Mouse (Mus musculus) ES-E14 (cell line): ENCODE results near the gene Trim56. TPM values are rescaled to one million over a fixed set of nuclear protein-coding genes. Genes with fewer than 3 reads are reported as not detected.
"Not testable (repeated sequence)": the region's sequence is repeated elsewhere in the genome, so short reads cannot be mapped to it uniquely, and the experiment has no call there.

Source experiments
- DNase-seq: peaks from one replicate; pipeline ENCODE4 v3.0.0-alpha.2; 2013; ENCODE audit warnings: low read depth, low spot score
- H3K27ac ChIP-seq: 2 replicates; pipeline ENCODE4 v1.5.1; 2012; ENCODE audit warnings: low read depth, mild to moderate bottlenecking, low read length, moderate library complexity, mixed read lengths; ENCODE audit not compliant: poor library complexity, insufficient read depth, severe bottlenecking
- H3K36me3 ChIP-seq: 2 replicates; pipeline ENCODE4 v1.6.1; 2012; ENCODE audit warnings: mild to moderate bottlenecking, low read length, moderate library complexity, mixed read lengths; ENCODE audit not compliant: control insufficient read depth, poor library complexity, insufficient read depth, severe bottlenecking
- H3K4me1 ChIP-seq, 2 experiments: fragments of 150-350 bp in 1 of 2; sonication (generic) in 1 of 2; 2 replicates each; pipeline ENCODE4 v1.6.1; 2012; ENCODE audit warnings: low read length in 2 of 2, mild to moderate bottlenecking in 1 of 2, mixed read lengths in 1 of 2; ENCODE audit not compliant: control insufficient read depth in 2 of 2, insufficient read depth in 2 of 2, poor library complexity in 1 of 2
- H3K4me3 ChIP-seq, 2 experiments: fragments of 150-350 bp in 1 of 2; sonication (generic) in 1 of 2; 2 replicates each; pipeline ENCODE4 v1.5.1; 2012; ENCODE audit warnings: low read length in 2 of 2, low read depth in 1 of 2, mild to moderate bottlenecking in 1 of 2, mixed read lengths in 1 of 2; ENCODE audit not compliant: insufficient read depth in 1 of 2, poor library complexity in 1 of 2, severe bottlenecking in 1 of 2
- H3K9ac ChIP-seq: 2 replicates; pipeline ENCODE4 v1.6.1; 2012; ENCODE audit warnings: low read depth, mild to moderate bottlenecking, low read length, mixed read lengths; ENCODE audit not compliant: poor library complexity, insufficient read depth, severe bottlenecking
- H3K9me3 ChIP-seq: fragments of 150-350 bp; sonication (generic); 2 replicates; pipeline ENCODE4 v1.6.1; 2012; ENCODE audit warnings: low read depth, mild to moderate bottlenecking, low read length; ENCODE audit not compliant: control insufficient read depth, insufficient read depth
- CHD2 ChIP-seq: IDR thresholded peaks from 2 replicates; pipeline ENCODE4 v1.6.1; 2014; ENCODE audit warnings: mild to moderate bottlenecking, low read depth, low read length, inconsistent platforms
- HCFC1 ChIP-seq: IDR thresholded peaks from 2 replicates; pipeline ENCODE4 v1.6.1; 2012; ENCODE audit warnings: low read length, inconsistent platforms, borderline replicate concordance; ENCODE audit not compliant: insufficient read depth
- MAFK ChIP-seq: IDR thresholded peaks from 2 replicates; pipeline ENCODE4 v1.6.1; 2014; ENCODE audit warnings: mild to moderate bottlenecking, low read depth, low read length, inconsistent platforms; ENCODE audit not compliant: insufficient read depth
- ZC3H11A ChIP-seq: IDR thresholded peaks from 2 replicates; pipeline ENCODE4 v1.6.1; 2012; ENCODE audit warnings: low read depth, mild to moderate bottlenecking, inconsistent platforms, low read length, borderline replicate concordance
- ZNF384 ChIP-seq: IDR thresholded peaks from 2 replicates; pipeline ENCODE4 v1.6.1; 2012; ENCODE audit warnings: low read depth, low read length, inconsistent platforms
- in situ Hi-C, 2 experiments: fragments of 600-800 bp; cut with MboI; formaldehyde crosslinking; loops; one replicate each; pipeline ENCODE4 v1.15.1; 2025; ENCODE audit warnings: low sequenced_read_pairs in 2 of 2, inconsistent platforms in 1 of 2; ENCODE audit not compliant: unreplicated experiment in 2 of 2
- total RNA-seq: library from RNA; depleted of rRNA; stranded (reverse); fragments of 300-350 nt; gene quantifications from 2 replicates; pipeline ENCODE4 v1.2.3, GENCODE M21; 2012

Trim56 gene
- total RNA-seq, 1 experiment, result 5.3 TPM

DNA sequence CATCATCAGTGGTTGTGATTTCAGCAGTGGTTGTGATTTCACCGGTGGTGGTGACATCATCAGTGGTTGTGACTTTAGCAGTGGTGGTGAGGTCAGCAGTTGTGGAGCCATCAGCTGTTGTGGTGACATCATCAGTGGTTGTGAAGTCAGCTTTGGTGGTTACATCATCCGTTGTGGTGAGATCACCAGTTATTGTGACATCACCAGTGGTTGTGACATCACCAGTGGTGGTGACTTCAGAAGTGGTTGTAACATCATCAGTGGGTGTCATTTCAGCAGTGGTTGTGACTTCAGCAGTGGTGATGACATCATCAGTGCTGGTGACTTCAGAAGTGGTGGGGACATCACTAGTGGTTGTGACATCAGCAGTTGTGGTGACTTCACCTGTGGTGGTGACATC, 36.6 kb upstream of the Trim56 start:
- Histone ChIP-seq H3K36me3 (no peaks in the 10 kb centered on the region), H3K27ac (no peak overlapping the region), H3K9ac (no peak overlapping the region), H3K4me3 (no peak overlapping the region), H3K4me1 (no peaks in the 10 kb centered on the region), H3K9me3 (no peaks in the 10 kb centered on the region)
- DNase-seq, result no peak
- in situ Hi-C loops, result no loop called here
- no peak for TF ChIP-seq CHD2
- TF ChIP-seq ZC3H11A, result no peak
- TF ChIP-seq HCFC1, result no peak
- TF ChIP-seq ZNF384, result no peak
- TF ChIP-seq MAFK, result no peak

DNA sequence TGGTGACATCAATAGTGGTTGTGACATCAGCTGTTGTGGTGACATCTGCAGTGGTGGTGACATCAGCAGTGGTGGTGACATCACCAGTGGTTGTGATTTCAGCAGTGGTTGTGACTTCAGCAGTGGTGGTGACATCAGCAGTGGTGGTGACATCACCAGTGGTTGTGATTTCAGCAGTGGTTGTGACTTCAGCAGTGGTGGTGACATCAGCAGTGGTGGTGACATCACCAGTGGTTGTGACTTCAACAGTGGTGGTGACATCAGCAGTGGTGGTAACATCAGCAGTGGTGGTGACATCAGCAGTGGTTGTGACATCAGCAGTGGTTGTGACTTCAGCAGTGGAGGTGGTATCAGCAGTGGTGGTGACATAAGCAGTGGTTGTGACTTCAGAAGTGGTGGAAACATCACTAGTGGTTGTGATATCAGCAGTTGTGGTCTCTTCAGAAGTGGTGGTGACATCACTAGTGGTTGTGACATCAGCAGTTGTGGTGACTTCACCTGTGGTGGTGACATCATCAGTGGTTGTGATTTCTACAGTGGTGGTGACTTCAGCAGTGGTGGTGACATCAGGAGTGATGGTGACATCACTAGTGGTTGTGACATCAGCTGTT, 33.4 kb upstream of the Trim56 start, which contains the start of gene Muc3:
TSS of gene Muc3 (minus strand) at position 51 of the 611 bp plus-strand sequence.
- H3K36me3 ChIP-seq, H3K4me1 ChIP-seq, H3K4me3 ChIP-seq, H3K9ac ChIP-seq, H3K9me3 ChIP-seq, DNase-seq, H3K27ac ChIP-seq, in situ Hi-C loops: not testable (repeated sequence)

DNA sequence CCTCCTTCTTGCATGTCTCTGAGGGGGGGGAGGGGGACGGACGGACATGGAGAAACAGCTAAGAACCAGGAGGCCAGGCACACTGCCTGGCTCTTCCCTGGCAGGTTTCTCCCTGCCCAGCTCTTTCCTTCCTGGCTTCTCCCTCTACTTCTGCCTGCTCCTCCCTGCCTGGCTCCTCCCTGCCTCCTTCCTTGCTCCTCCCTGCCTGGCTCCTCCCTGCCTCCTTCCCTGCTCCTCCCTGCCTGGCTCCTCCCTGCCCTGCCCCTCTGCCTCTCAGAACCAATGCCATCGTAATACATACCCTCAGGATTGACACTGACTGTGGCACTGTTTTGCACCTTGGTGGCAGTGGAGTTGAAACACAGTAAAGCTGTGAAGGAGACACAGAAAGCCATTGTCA, 24.8 kb upstream of the Trim56 start:
- Histone ChIP-seq H3K4me3 (no peak overlapping the region), H3K36me3 (no peaks in the 10 kb centered on the region), H3K9me3 (no peaks in the 10 kb centered on the region), H3K4me1 (peaks cover 0 to 3% of the 10 kb centered on the region in 2 experiments; a peak in 1 of 4 replicates), H3K27ac (no peak overlapping the region), H3K9ac (no peak overlapping the region)
- DNase-seq, result no peak
- TF ChIP-seq ZNF384 (no peak), MAFK (no peak), ZC3H11A (no peak), CHD2 (no peak), HCFC1 (no peak)
- in situ Hi-C loops, result no loop called here

GRCm38 (mm10) chr5:137138977-137139376, 23.0 kb upstream of the Trim56 start:
- no peaks in the 10 kb centered on the region for H3K36me3 ChIP-seq
- in situ Hi-C loops, result no loop called here
- DNase-seq, result no peak
- TF ChIP-seq HCFC1, result no peak
- no peak for TF ChIP-seq ZNF384
- no peak for TF ChIP-seq CHD2
- no peak for TF ChIP-seq MAFK
- TF ChIP-seq ZC3H11A, result no peak
- no peaks in the 10 kb centered on the region for H3K9me3 ChIP-seq
- no peak overlapping the region for H3K4me3 ChIP-seq
- H3K9ac ChIP-seq, result no peak overlapping the region
- H3K4me1 ChIP-seq, result peaks cover 0 to 3% of the 10 kb centered on the region in 2 experiments; a peak in 1 of 4 replicates
- H3K27ac ChIP-seq, result no peak overlapping the region

GRCm38 (mm10) chr5:137134959-137135358, 18.9 kb upstream of the Trim56 start:
- no peak for TF ChIP-seq MAFK
- no peak for TF ChIP-seq ZNF384
- no peak for TF ChIP-seq CHD2
- TF ChIP-seq HCFC1, result no peak
- no peak for TF ChIP-seq ZC3H11A
- H3K4me3 ChIP-seq, result no peak overlapping the region
- DNase-seq, result no peak
- no peak overlapping the region for H3K27ac ChIP-seq
- no peaks in the 10 kb centered on the region for H3K36me3 ChIP-seq
- H3K9ac ChIP-seq, result no peak overlapping the region
- no peaks in the 10 kb centered on the region for H3K4me1 ChIP-seq
- no peaks in the 10 kb centered on the region for H3K9me3 ChIP-seq
- in situ Hi-C loops, result no loop called here
